Mouse (Mus musculus): ENCODE measurements around the gene Fcgr3.
A peak's percentile ranks its signal among the peaks of the same experiment; 100 is the strongest.

Fcgr3 gene

DNA sequence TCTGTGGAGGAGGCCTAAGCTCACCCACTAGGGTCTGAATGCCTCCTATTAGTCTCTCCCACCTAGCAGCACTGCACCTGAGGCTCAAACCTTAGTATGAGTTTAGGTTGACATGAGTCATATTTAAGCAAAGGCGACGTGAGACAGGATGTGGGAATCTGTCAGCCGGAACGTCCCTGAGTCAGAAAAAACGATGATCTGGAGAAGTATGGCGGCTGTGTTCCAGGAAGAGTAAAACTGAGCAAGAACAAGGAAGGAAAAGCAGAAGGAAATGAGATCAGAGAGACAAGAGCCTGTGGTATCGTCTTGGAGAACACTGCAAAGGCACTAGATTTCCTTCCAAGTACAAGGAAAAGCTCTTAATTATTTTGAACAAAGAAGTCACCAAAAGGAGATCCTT lies 14.0 kb downstream of the Fcgr3 start:
- DNase-seq (ENCODE audit: low read depth, low spot score): no peak

- no peak for DNase-seq (ENCODE audit: low read depth, low spot score)
Measured at GRCm38 (mm10) chr1:171049263-171049662, 15.5 kb downstream of the Fcgr3 start.

DNA sequence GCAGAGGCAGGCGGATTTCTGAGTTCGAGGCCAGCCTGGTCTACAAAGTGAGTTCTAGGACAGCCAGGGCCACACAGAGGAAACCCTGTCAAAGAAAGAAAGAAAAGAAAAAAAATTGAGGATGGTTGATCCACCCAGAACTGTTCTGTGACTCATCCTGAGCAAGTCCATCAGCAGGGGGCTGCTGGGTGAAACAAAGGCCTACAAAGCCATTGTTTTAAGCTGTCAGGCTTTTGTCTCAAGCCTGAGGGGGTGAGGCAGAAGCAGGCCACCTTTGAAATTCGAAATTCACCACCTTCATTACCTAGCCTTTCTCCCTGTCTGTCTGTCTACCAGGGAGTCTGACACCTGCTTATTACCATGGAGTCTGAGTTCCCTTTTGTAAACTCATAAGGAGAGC lies 18.2 kb downstream of the Fcgr3 start:
- no peak for DNase-seq (ENCODE audit: low read depth, low spot score)

- no peak for DNase-seq (ENCODE audit: low read depth, low spot score)
Measured at GRCm38 (mm10) chr1:171045079-171045465, 19.7 kb downstream of the Fcgr3 start.

DNA sequence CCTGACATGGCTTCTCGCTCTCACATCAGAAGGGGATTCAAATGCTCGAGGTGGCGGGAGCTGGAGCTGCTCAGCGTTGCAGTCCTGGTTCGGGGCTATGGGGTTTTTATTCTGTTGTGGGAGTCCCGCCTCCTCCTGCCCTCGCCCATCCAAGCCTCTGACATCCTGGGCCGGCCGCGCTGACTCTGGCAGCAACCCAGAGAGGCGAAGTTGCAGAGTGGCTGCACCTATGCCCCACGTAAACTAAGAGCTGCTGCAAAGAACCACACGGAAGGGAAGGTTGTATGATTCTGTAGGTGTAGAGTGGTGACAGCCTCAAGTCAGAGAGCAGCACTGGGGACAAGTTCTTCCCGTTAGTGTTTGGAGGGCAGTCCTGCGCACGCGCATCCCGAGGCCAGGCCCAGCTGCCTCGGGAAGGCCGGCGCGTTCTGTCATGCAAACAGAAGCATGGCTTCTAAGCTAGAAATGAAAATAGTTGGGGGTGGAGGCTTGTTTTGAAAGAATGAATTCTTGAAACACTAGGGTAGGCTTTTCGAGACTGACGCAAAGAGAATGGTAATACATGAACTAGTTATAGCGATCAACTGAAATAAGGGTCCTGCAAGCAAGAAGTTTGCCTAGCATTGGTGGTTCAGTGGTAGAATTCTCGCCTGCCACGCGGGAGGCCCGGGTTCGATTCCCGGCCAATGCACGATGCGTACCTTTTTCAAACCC lies 20.2 kb downstream of the Fcgr3 start:
- peak; percentile 88 for DNase-seq (ENCODE audit: low read depth, low spot score)

DNA sequence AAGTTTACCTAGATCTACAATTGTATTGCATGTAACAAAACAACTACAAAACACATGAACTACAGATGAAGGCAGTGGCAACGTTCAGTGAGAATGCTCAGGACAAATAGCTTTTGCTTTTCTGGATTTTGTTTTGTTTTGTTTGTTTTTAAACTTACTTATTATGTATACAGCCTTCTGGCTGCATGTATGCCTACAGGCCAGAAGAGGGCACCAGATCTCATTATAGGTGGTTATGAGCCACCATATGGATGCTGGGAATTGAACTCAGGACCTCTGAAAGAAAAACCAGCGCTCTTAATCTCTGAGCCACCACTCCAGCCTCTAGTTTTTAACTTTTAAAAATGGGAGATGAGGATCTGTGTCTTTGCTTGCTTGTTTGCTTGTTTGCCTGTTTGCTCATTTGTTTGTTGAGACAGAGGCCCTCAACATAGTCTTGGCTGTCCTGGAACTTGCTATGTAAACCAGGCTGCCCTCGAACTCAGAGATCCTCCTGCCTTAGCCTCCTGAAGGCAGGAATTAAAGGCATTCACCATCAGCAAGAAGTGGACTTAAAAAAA lies 21.1 kb downstream of the Fcgr3 start:
- DNase-seq (ENCODE audit: low read depth, low spot score): no peak

GRCm38 (mm10) chr1:171039880-171040279 lies 24.9 kb downstream of the Fcgr3 start:
- DNase-seq (ENCODE audit: low read depth, low spot score): no peak

DNA sequence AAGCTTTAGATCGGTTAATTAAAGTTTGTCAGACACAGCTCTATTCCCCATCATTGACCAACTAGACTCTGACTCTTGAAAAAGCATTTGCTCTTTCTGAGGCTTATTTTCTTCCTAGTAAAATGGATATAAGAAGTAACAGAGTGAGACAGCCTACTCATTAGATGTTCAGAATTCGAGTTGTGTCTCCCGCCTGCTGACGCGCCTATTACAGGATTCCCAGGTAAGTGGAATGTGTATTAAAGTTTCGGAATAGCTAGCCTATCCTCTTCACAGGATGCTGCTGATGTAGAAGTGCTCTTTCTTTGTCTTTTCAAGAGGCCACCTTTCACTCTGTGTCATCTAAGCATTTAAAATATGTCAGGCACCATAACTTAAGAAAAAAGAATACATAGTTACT lies 25.6 kb downstream of the Fcgr3 start:
- DNase-seq (ENCODE audit: low read depth, low spot score): no peak

GRCm38 (mm10) chr1:171037861-171038721 lies 26.6 kb downstream of the Fcgr3 start:
- peak; percentile 74 for DNase-seq (ENCODE audit: low read depth, low spot score)

- DNase-seq (ENCODE audit: low read depth, low spot score): peak; percentile 62
Measured at GRCm38 (mm10) chr1:171036550-171037324, 28.0 kb downstream of the Fcgr3 start.

DNA sequence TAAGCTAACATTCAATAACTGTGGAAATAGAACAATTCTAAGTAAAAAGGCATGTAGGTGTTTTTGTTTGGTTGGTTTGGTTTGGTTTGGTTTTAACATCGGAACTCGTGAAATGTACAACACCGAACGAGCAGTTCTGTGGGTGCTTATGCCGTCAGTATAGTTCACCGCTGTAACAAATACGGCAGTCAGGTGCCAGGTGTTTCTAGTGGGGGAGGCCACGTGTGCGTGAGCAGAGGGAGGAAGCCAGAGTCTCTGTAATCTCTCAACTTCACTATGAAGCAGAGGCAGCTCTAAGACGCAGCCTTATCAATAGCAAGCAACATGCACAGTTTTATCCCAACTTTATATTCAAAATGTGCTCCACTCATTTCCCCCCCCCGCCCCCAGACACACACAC lies 29.1 kb downstream of the Fcgr3 start:
- DNase-seq (ENCODE audit: low read depth, low spot score): no peak

DNA sequence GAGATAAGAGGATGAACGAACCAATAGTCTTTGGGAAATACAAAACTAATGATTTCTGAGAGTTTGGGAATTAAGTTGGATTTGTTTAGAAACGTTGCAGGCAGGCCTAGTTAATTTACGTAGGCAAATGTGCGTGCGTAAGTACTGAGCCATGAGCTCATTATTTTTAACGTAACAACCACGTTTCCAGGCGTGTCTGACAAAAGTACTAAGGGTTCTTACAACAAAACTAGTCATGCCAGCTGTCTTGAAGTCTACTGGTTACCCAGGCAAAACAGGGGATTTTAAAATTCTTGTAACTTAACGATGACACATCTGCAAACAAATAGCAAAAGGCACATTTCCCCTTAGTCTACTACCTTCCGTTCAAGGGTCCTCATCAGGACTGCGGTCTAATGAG lies 30.5 kb downstream of the Fcgr3 start:
- DNase-seq (ENCODE audit: low read depth, low spot score): no peak

DNA sequence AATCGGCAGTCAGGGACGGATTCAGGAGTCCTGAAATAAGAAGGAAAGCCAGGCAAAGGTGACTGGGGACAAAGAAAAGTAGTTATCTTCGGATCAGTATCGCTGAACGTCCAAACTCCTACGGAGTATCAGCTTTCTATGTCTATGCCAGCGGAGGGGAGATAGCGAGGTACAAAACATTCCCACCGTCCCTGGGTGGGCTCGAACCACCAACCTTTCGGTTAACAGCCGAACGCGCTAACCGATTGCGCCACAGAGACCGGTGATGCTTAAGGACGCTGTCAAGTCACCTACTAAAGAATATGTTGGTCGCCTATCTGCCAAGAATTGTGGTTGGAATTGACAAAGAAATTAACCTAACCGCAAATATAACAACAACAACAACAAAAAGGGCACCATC lies 31.0 kb downstream of the Fcgr3 start:
- DNase-seq (ENCODE audit: low read depth, low spot score): peak; percentile 57

GRCm38 (mm10) chr1:171033196-171033595 lies 31.5 kb downstream of the Fcgr3 start:
- DNase-seq (ENCODE audit: low read depth, low spot score): no peak

GRCm38 (mm10) chr1:171032691-171033090 lies 32.0 kb downstream of the Fcgr3 start:
- DNase-seq (ENCODE audit: low read depth, low spot score): no peak

DNA sequence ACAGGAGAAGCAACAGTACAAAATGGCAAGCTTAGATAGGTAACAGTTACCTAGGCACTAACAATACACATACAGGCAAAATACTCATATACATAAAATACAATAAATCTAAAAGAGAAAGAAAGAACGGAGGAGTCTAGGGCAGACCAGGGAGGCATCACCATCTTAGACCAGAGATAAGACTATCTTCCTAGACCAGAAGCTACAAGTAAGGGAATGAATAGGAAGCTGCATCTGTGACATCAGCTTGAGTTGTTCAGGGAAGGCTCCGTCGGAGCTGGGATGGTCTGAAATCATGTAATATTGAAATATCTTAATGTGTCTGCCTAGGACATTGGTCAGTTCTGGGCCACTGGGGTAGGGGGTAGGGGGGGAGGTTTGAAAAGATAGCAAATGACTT lies 33.0 kb downstream of the Fcgr3 start:
- DNase-seq (ENCODE audit: low read depth, low spot score): no peak

GRCm38 (mm10) chr1:171019311-171019950 lies 45.3 kb downstream of the Fcgr3 start:
- DNase-seq (ENCODE audit: low read depth, low spot score): no peak

DNA sequence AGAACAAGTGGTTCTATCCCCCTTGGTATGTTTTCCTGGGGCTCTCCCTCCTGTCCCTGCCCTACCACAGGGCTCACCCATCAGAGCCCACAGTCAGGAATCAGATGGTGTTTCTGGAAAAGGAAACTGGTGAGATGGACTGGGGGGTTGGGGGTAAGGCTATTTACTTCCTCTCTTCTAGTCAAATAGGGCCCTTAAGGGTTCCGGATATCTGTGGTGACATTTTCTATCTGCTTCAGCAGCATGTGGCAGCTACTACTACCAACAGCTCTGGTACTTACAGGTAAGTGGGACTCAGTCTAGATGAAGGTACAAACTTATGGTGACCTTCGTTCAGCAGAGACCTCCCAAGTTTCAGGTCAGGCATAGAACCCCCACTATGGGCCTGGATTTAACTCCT lies 46.0 kb downstream of the Fcgr3 start, which contains the start of gene Fcgr4:
Fcgr4 (plus strand) TSS at position 184 of the 400 bp plus-strand sequence.
- no peak for DNase-seq (ENCODE audit: low read depth, low spot score)

DNA sequence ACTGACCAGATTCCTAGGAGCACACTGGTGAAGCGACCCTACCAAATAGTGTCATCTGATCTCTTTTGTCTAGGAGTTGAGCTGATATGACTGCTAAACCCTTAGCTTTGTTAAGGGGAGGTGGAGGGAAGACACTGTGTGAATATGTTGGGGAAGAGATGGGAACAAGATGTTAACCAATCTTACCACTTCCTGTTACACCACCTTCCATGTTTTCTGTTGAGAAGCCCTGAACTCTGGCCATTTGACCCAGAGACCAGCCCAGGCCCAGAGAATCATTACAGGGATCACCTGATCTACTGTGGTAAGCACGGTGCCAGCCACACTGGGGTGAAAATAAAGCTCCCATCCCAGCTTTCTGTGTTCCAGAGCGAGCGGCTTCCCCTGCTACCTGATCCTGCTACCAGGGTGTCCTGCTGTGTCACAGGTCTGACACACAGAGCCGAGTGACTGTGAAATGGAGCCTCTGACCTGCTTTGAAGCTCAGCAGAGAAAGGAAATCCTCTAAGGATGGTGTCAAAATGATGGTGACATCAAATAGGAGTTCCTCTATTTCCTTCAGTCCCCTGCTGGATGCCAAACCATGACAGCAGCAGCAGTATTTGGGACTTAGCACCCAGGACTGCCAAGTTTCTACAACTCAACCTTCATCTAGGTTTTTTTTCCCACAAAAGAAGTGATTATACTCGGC lies 47.1 kb downstream of the Fcgr3 start:
- no peak for DNase-seq (ENCODE audit: low read depth, low spot score)

GRCm38 (mm10) chr1:171016676-171017356 lies 47.9 kb downstream of the Fcgr3 start:
- DNase-seq (ENCODE audit: low read depth, low spot score): no peak
